In genomic region chr6:117825369-117825768, GRCm38 (mm10) we compare ENCODE assay signal across 8 mouse cellular contexts. TPM values are rescaled to one million over a fixed set of nuclear protein-coding genes. Genes with fewer than 3 reads are reported as not detected.
DNase-seq lines count a peak whose midpoint lies in the region; ATAC-seq and TF ChIP-seq lines count a peak whose summit lies in the region.

No protein-coding gene starts in this region.

- TF ChIP-seq CTCF in brain, embryonic 14.5 days (IDR thresholded peaks at IDR 0.05; ENCODE audit: borderline replicate concordance, extremely low read depth, insufficient read depth, insufficient read length): peak; percentile 82

- no peak overlapping the region for H3K27ac ChIP-seq in neural tube, embryonic 15.5 days (replicated peaks)
- H3K27ac ChIP-seq in forebrain, embryonic 10.5 days: no peak overlapping the region
- H3K27ac ChIP-seq in hindbrain, embryonic 11.5 days (ENCODE audit: low read depth, low read length): no peak overlapping the region

- no peak overlapping the region for H3K9ac ChIP-seq in neural tube, embryonic 15.5 days (replicated peaks)
- no peak overlapping the region for H3K9ac ChIP-seq in hindbrain, embryonic 11.5 days (ENCODE audit: low read depth, low read length)

- H3K4me2 ChIP-seq in neural tube, embryonic 15.5 days: no peak overlapping the region
- H3K4me2 ChIP-seq in hindbrain, embryonic 11.5 days (replicated peaks; ENCODE audit: low read depth, low read length): no peak overlapping the region

- peak; percentile 73 for DNase-seq in neural tube, embryonic 10.5 days (ENCODE audit: extremely low spot score, low spot score)
- DNase-seq in brain, embryonic 14.5 days (ENCODE audit: low read depth): peak; percentile 80
- peak; percentile 64 for DNase-seq in forebrain, embryonic 10.5 days (ENCODE audit: extremely low spot score, low spot score)
- DNase-seq in hindbrain, embryonic 11.5 days (ENCODE audit: low spot score): peak; percentile 86
- DNase-seq in layer of hippocampus, postnatal 14 days (ENCODE audit: low spot score in 2 of 2): peak; percentile 65 to 74
- DNase-seq in spleen, adult 12 weeks (ENCODE audit: low spot score): peak; percentile 19

- H3K4me1 ChIP-seq in neural tube, embryonic 15.5 days: 0 out of 2 replicates have a peak, but pooled peaks cover 2% of the 10 kb centered on the region
- H3K4me1 ChIP-seq in forebrain, embryonic 10.5 days: 0 out of 2 replicates have a peak, but pooled peaks cover under 1% of the 10 kb centered on the region
- H3K4me1 ChIP-seq in hindbrain, embryonic 11.5 days (replicated peaks; ENCODE audit: control insufficient read depth, insufficient read depth, low read length): no peaks in the 10 kb centered on the region

- H3K27me3 ChIP-seq in neural tube, embryonic 15.5 days (replicated peaks): peaks cover 9% of the 10 kb centered on the region
- H3K27me3 ChIP-seq in forebrain, embryonic 10.5 days (ENCODE audit: poor library complexity, severe bottlenecking): peaks cover 35% of the 10 kb centered on the region
- H3K27me3 ChIP-seq in hindbrain, embryonic 11.5 days (ENCODE audit: control insufficient read depth, insufficient read depth, low read length): no peaks in the 10 kb centered on the region

- H3K4me3 ChIP-seq in neural tube, embryonic 15.5 days (replicated peaks): no peak overlapping the region
- H3K4me3 ChIP-seq in forebrain, embryonic 10.5 days: no peak overlapping the region
- no peak overlapping the region for H3K4me3 ChIP-seq in hindbrain, embryonic 11.5 days (ENCODE audit: low read depth, low read length)

- TF ChIP-seq POLR2A in brain, embryonic 14.5 days (IDR thresholded peaks at IDR 0.05; ENCODE audit: borderline replicate concordance, extremely low read depth, insufficient read depth, insufficient read length, poor library complexity, severe bottlenecking): no peak

- ATAC-seq in neural tube, embryonic 15.5 days (ENCODE audit: low FRiP score): no peak; the same call in 1 of the 2 replicates
- peak; percentile 71; the same call in 1 of the 2 replicates for ATAC-seq in hindbrain, embryonic 11.5 days (ENCODE audit: low FRiP score)
- ATAC-seq in megakaryocyte-erythroid progenitor cell, adult 5-6 weeks (replicated peaks; ENCODE audit: low FRiP score, low TSS enrichment, poor library complexity, severe bottlenecking): peak; percentile 82

- no peaks in the 10 kb centered on the region for H3K9me3 ChIP-seq in neural tube, embryonic 15.5 days (replicated peaks)
- no peaks in the 10 kb centered on the region for H3K9me3 ChIP-seq in forebrain, embryonic 10.5 days
- H3K9me3 ChIP-seq in hindbrain, embryonic 11.5 days (ENCODE audit: control insufficient read depth, low read length): no peaks in the 10 kb centered on the region

- H3K36me3 ChIP-seq in neural tube, embryonic 15.5 days: no peaks in the 10 kb centered on the region
- no peaks in the 10 kb centered on the region for H3K36me3 ChIP-seq in forebrain, embryonic 10.5 days (replicated peaks)
- H3K36me3 ChIP-seq in hindbrain, embryonic 11.5 days (ENCODE audit: control insufficient read depth, insufficient read depth, low read length): no peaks in the 10 kb centered on the region

- WGBS in neural tube, embryonic 15.5 days: 13% methylated on average over 4 of the region's 4 CpGs
- WGBS in forebrain, embryonic 10.5 days: 21% methylated on average over 4 of the region's 4 CpGs
- 12% methylated on average over 4 of the region's 4 CpGs for WGBS in hindbrain, embryonic 11.5 days

RNA-seq across cellular contexts. Expression of gene Zfp637, which starts 15.6 kb away (rescaled TPM):
- polyA plus RNA-seq in neural tube, embryonic 15.5 days (2015; fragmentation: Nextera tagmentation; extraction: Ambion mirVana): 128 and 133 TPM in 2 replicates
- polyA plus RNA-seq in brain, embryonic 14.5 days (2012; rRNA removed): 84.4 and 94.6 TPM in 2 replicates
- polyA plus RNA-seq in forebrain, embryonic 10.5 days (2016; fragmentation: Nextera tagmentation; extraction: Ambion mirVana): 91.1 and 97.4 TPM in 2 replicates
- 132 and 136 TPM in 2 replicates for polyA plus RNA-seq in hindbrain, embryonic 11.5 days (2014; fragmentation: Nextera tagmentation; extraction: Ambion mirVana)
- total RNA-seq in layer of hippocampus, postnatal 14 days (2021): 10 to 100 TPM; 46.4 to 52.3 TPM
- 42.5 and 68.1 TPM in 2 replicates for total RNA-seq in megakaryocyte-erythroid progenitor cell, adult 5-6 weeks (2014; fragmentation: Nextera tagmentation)
- total RNA-seq in megakaryocyte-erythroid progenitor cell, adult 5-6 weeks (2017): 36.5 and 38.9 TPM in 2 replicates

RNA-seq across cellular contexts. Expression of gene Zfp239, which starts 36.5 kb away (rescaled TPM):
- polyA plus RNA-seq in neural tube, embryonic 15.5 days (2015; fragmentation: Nextera tagmentation; extraction: Ambion mirVana): 15.3 and 15.9 TPM in 2 replicates
- 9.0 and 10.6 TPM in 2 replicates for polyA plus RNA-seq in brain, embryonic 14.5 days (2012; rRNA removed)
- 13.6 and 14.8 TPM in 2 replicates for polyA plus RNA-seq in forebrain, embryonic 10.5 days (2016; fragmentation: Nextera tagmentation; extraction: Ambion mirVana)
- polyA plus RNA-seq in hindbrain, embryonic 11.5 days (2014; fragmentation: Nextera tagmentation; extraction: Ambion mirVana): 11.8 and 13.3 TPM in 2 replicates
- 10 to 100 TPM; 31.1 to 36.0 TPM for total RNA-seq in layer of hippocampus, postnatal 14 days (2021)
- total RNA-seq in megakaryocyte-erythroid progenitor cell, adult 5-6 weeks (2014; fragmentation: Nextera tagmentation): 7.3 and 8.1 TPM in 2 replicates
- 2.4 and 21.7 TPM in 2 replicates for total RNA-seq in megakaryocyte-erythroid progenitor cell, adult 5-6 weeks (2017)

Comparison
In these comparisons a context has a peak if more than half of its experiments do, and no peak if none do; other contexts are left out.
1. DNase-seq: peak in every context shown above with its lines; median percentile 86 in hindbrain, embryonic 11.5 days; 80 in brain, embryonic 14.5 days; 73 in neural tube, embryonic 10.5 days; 70 in layer of hippocampus, postnatal 14 days; 64 in forebrain, embryonic 10.5 days; 19 in spleen, adult 12 weeks.